Mouse (Mus musculus) CD4-positive, CD25-positive, alpha-beta regulatory T cell, adult 4 months (primary cell): ENCODE data around the gene Mpz. TPM values are rescaled to one million over a fixed set of nuclear protein-coding genes. Genes with fewer than 3 reads are reported as not detected.

Experiments
- ATAC-seq: one replicate; pipeline ENCODE4 v1.8.0; 2017
- polyA plus RNA-seq, 2 experiments: library from polyadenylated mRNA; unstranded; fragments of 100-300 nt; shearing (Covaris generic); gene quantifications; one replicate each; pipeline ENCODE4 v1.2.1; 2017

The Mpz gene
- polyA plus RNA-seq: not detected

DNA sequence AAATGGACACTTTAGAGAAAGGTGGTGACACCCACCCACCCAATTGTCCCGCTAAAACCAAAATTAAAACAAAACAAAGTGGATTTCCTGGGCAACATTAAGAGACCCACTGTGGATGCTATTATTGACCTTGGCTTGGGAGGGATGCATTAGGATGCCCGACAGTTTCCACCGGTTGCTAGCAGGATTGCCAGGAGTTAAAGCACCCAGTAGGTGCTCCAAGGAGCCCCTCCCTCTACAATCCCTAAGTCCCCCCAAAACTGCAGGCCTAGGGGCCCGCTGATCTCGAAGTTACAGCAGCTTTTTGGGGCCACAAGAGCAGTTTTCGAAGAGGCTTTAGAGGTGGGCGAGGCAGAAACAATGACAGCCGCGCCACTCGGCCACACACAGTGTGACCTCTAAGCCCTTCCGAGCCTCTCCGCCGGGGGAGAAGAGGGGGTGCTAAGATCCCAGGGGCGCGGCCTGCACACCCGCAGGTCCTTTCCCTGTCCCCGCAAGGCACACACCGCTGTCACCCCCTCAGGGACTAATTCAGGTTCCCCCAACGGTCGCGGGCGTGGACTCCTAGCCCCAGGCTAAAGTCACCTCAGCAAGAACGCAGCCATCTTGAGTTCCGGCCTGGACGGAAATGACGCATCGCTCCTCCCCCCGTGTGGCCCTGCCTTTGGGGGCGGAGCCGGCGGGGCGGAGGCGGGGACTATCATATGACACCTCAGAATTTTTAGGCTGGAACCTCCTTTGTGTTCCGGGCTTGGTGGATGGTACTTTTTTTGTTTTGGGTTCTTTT is at the start of gene Mpz, which contains the start of gene Sdhc:
Gene Mpz, plus strand, starts transcription at position 738 of the 787 bp plus-strand sequence.
Gene Sdhc, minus strand, starts transcription at position 630 of the 787 bp plus-strand sequence.
- ATAC-seq: peak; percentile 99

DNA sequence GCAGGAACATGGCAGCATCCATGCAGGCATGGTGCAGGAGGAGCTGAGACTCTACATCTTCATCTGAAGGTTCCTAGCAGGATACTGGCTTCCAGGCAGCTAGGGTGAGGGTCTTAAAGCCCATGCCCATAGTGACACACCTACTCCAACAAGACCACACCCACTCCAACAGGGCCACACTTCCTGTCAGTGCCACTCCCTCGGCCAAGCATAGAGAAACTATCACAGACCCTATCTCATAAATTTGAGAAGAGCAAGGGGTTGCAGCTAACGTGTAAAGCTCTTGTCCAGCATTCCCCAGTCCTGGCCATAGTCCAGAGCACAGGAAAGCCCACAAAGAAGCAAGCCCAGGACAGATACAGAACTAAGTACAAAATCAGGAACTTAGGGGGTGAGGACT is 49.5 kb upstream of the Mpz start:
- no peak for ATAC-seq

- ATAC-seq: peak; percentile 72
These were observed 48.6 kb upstream of the Mpz start for GRCm38 (mm10) chr1:171101733-171102546.

GRCm38 (mm10) chr1:171102547-171103177 is 47.8 kb upstream of the Mpz start:
- ATAC-seq: peak; percentile 63

DNA sequence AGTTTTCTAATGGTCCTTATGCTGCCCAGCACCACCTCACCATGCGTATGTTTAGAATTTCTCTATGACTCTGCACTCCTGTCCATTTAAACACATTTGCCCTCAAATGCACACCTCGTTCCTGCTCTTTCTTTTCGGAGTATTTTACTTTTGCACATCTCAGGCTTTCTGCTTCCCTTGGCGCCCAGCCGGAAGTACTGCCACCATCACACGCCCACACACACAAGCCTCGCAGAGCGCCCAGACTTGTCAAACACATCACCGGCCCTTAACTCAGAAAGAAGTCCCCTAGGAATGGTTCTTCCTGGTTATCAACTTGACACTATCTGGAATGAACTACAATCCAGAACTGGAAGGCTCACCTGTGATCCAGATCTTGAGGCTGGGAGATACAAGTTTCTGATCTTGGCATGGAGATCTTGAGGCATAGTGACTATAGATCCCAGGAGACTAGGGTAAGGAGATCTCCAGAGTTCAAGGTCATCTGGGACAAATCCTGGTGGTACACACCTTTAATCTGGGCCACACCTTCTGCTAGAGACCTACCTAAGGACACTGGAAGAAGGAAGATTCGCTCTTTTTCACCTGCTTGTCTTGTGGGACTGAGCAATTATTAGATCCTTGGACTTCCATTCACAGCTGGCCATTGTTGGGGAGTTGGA is 47.2 kb upstream of the Mpz start:
- ATAC-seq: peak; percentile 28

DNA sequence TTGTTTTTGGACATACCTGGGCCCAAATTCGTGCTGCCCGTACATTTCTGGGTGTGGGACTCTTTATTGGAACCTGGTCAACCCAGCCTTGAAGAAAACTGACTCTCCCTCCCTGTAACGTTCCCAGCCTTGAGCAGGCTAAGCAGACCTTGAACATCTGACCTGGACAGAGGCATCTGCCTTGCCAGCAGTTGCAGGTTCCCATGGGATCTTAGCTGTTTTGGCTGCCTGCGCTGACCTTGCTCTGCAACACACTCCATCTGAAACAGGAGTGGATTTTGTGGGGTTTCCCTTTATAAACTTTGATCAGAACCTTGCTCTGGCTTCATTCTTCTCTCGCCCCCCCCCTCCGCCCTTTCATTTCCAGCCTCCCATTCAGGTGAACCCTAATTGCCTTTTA is 45.3 kb upstream of the Mpz start:
- no peak for ATAC-seq

- ATAC-seq: no peak
These were observed 40.9 kb upstream of the Mpz start for GRCm38 (mm10) chr1:171109620-171110019.

GRCm38 (mm10) chr1:171110659-171111019 is 39.9 kb upstream of the Mpz start:
- ATAC-seq: no peak

- peak; percentile 78 for ATAC-seq
These were observed 39.3 kb upstream of the Mpz start for GRCm38 (mm10) chr1:171111020-171111780.

GRCm38 (mm10) chr1:171111781-171112575 is 38.5 kb upstream of the Mpz start:
- ATAC-seq: no peak

- ATAC-seq: no peak
These were observed 37.5 kb upstream of the Mpz start for GRCm38 (mm10) chr1:171112986-171113385.

DNA sequence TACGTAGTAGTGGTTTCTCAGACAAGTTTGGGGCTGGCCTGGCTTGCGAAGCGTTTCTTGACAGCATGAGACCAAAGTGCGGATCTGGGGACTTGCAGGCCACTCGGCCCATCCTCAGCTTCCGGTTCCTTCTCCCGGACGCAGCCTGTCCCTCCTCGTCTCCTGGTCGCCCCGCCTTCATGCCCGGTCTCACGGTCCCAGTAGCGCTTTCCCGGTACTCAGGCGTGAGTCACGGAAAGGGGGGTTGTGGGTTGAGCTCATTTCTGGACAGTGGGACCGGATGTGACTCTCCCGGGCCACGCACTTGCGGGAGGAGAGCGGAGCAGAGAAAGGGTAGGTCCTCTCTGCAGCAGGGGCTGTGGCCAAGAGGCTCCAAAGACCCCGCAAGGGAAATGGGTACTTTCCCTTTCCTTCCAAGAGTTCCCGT is 36.6 kb upstream of the Mpz start, which contains the start of gene Cfap126:
Gene Cfap126, plus strand, starts transcription at position 46 of the 427 bp plus-strand sequence.
- peak; percentile 41 for ATAC-seq

- no peak for ATAC-seq
These were observed 34.2 kb upstream of the Mpz start for GRCm38 (mm10) chr1:171116280-171116679.

DNA sequence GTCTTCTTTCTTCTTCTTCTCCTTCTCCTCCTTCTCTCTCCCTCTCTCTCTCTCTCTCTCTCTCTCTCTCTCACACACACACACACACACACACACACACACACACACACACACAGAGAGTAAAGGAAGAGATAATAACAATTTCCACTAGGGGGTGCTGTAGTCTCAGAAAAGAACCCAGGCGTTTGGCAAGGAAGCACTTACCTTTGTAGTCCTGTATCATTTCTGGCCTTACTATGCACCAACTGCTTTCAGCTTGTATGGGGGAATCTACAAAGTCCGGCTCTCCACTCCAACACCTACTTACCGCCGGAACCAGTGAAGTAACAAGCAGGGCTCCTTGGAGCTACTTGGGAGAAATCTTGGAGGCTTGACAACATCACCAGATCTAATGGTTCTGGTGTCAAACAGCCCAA is 32.2 kb upstream of the Mpz start:
- ATAC-seq: peak; percentile 55

DNA sequence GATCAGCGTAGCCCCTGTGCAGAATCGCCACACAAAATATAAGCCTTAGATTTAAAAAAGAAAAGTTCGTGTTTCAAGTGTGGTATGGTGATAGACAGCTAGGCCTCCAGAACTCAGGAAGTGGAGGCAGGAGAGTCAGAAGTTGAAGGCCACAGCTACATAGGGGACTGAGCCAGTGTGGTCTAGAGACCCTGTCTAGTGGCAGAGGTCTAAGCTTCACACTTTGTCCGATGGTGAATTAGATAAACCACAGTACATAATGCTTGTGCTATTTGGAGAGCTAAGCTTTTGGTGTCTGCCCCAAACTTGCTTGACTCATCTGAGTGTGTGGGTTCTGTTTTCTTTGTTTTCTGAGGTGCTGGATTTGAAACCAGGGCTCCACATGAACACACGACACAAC is 31.5 kb upstream of the Mpz start:
- ATAC-seq: no peak

- ATAC-seq: no peak
These were observed 31.1 kb upstream of the Mpz start for GRCm38 (mm10) chr1:171119405-171119804.

GRCm38 (mm10) chr1:171120893-171121292 is 29.6 kb upstream of the Mpz start:
- ATAC-seq: no peak

- no peak for ATAC-seq
These were observed 28.7 kb upstream of the Mpz start for GRCm38 (mm10) chr1:171121839-171122238.

DNA sequence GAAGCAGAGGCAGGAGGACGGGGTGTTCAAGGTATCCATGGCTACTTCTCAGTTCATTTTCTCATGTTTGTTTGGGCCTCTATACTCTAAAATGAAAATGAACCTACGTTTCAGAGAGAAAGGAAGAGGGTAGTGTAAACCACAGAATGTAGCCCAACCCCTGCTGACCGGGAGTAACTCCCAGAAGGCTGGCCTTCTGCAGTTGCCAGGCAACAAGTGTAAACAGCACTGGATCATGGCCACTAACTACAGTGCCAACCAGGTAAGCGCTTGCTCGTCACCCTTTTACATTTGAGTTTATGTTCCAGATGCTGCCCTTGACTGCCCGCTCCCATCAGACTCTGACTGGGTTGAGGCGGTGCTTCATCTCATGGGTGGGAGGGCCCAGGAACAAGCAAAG is 27.6 kb upstream of the Mpz start:
- ATAC-seq: peak; percentile 58

- ATAC-seq: no peak
These were observed 26.1 kb upstream of the Mpz start for GRCm38 (mm10) chr1:171124398-171124797.

DNA sequence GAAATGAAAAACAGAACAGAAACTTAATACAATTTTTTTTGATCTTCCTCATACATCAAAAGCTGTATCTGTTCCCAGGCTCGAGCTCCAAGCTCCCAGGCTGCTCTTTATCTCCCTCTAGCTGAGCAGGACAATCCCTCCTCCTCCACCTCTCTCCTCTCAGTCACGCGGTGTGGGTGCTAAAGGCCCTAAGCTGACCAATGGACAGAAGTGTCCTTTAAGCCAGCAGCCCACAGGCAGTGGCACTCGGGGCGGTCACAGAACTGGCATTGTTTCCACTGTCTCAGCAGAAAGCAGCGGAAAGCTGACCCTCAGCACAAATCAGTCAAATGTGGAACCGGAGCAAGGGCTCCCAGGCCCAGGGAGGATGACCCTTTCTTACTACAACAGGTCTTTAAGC is 21.3 kb upstream of the Mpz start:
- no peak for ATAC-seq
